Mouse (Mus musculus) splenic B cell, adult 2 months (primary cell): Measurements from ENCODE around the gene Saal1.
A peak's percentile ranks its signal among the peaks of the same experiment; 100 is the strongest.
"Not testable (repeated sequence)": the region's sequence is repeated elsewhere in the genome, so short reads cannot be mapped to it uniquely, and the experiment has no call there.

ENCODE experiments used
- DNase-seq: peaks from one replicate; pipeline ENCODE4 v3.0.0-alpha.2; 2011; ENCODE audit warnings: low read depth, low spot score
- H3K27me3 ChIP-seq: 2 replicates; pipeline ENCODE4 v1.6.1; 2012; ENCODE audit warnings: mild to moderate bottlenecking, low read length, moderate library complexity, mixed read lengths; ENCODE audit not compliant: control insufficient read depth, poor library complexity, insufficient read depth, severe bottlenecking
- H3K36me3 ChIP-seq: 2 replicates; pipeline ENCODE4 v1.6.1; 2012; ENCODE audit warnings: mild to moderate bottlenecking, low read length, moderate library complexity, mixed read lengths; ENCODE audit not compliant: control insufficient read depth, poor library complexity, insufficient read depth, severe bottlenecking

The Saal1 gene

GRCm38 (mm10) chr7:46719526-46719925, 9.0 kb upstream of the Saal1 start:
- Histone ChIP-seq H3K27me3 (no peaks in the 10 kb centered on the region), H3K36me3 (no peaks in the 10 kb centered on the region)
- DNase-seq: no peak

- Histone ChIP-seq H3K36me3 (no peaks in the 10 kb centered on the region), H3K27me3 (no peaks in the 10 kb centered on the region)
- no peak for DNase-seq
Observed at GRCm38 (mm10) chr7:46718591-46719270, 8.3 kb upstream of the Saal1 start.

GRCm38 (mm10) chr7:46716897-46717296, 6.4 kb upstream of the Saal1 start:
- Histone ChIP-seq H3K27me3 (no peaks in the 10 kb centered on the region), H3K36me3 (no peaks in the 10 kb centered on the region)
- DNase-seq: no peak

GRCm38 (mm10) chr7:46715600-46715999, 5.1 kb upstream of the Saal1 start, which contains the start of gene Saa3:
Gene Saa3, minus strand, starts transcription at chr7:46715700.
- no peak for DNase-seq
- Histone ChIP-seq H3K36me3 (no peaks in the 10 kb centered on the region), H3K27me3 (no peaks in the 10 kb centered on the region)

- DNase-seq: peak; percentile 83
- Histone ChIP-seq H3K36me3 (no peaks in the 10 kb centered on the region), H3K27me3 (no peaks in the 10 kb centered on the region)
Observed at GRCm38 (mm10) chr7:46714518-46714917, 4.0 kb upstream of the Saal1 start.

GRCm38 (mm10) chr7:46712250-46712649, 1.8 kb upstream of the Saal1 start:
- Histone ChIP-seq H3K36me3 (no peaks in the 10 kb centered on the region), H3K27me3 (no peaks in the 10 kb centered on the region)
- DNase-seq: peak; percentile 76

- no peak for DNase-seq
- peaks cover 2% of the 10 kb centered on the region for H3K36me3 ChIP-seq
- no peaks in the 10 kb centered on the region for H3K27me3 ChIP-seq
Observed at GRCm38 (mm10) chr7:46700521-46701025, 9.9 kb downstream of the Saal1 start.

- Histone ChIP-seq H3K27me3 (no peaks in the 10 kb centered on the region), H3K36me3 (peaks cover 6% of the 10 kb centered on the region; the same call in 1 of the 2 replicates)
- no peak for DNase-seq
Observed at GRCm38 (mm10) chr7:46696754-46697153, 13.7 kb downstream of the Saal1 start.

- Histone ChIP-seq H3K27me3 (no peaks in the 10 kb centered on the region), H3K36me3 (peaks cover 8% of the 10 kb centered on the region)
- DNase-seq: peak; percentile 54
Observed at GRCm38 (mm10) chr7:46686827-46687226, 23.7 kb downstream of the Saal1 start.

GRCm38 (mm10) chr7:46680732-46681131, 29.7 kb downstream of the Saal1 start:
- Histone ChIP-seq H3K36me3 (no peaks in the 10 kb centered on the region), H3K27me3 (no peaks in the 10 kb centered on the region)
- DNase-seq: no peak

- not testable (repeated sequence) for H3K36me3 ChIP-seq, DNase-seq, H3K27me3 ChIP-seq
Observed at GRCm38 (mm10) chr7:46679044-46679443, 31.4 kb downstream of the Saal1 start.

GRCm38 (mm10) chr7:46678417-46678816, 32.1 kb downstream of the Saal1 start:
- DNase-seq: no peak
- Histone ChIP-seq H3K27me3 (no peaks in the 10 kb centered on the region), H3K36me3 (no peaks in the 10 kb centered on the region)

- no peaks in the 10 kb centered on the region for H3K36me3 ChIP-seq
- no peak for DNase-seq
- H3K27me3 ChIP-seq: no peaks in the 10 kb centered on the region
Observed at GRCm38 (mm10) chr7:46676808-46677360, 33.6 kb downstream of the Saal1 start.

GRCm38 (mm10) chr7:46675886-46676285, 34.6 kb downstream of the Saal1 start:
- DNase-seq: no peak
- H3K36me3 ChIP-seq: no peaks in the 10 kb centered on the region
- no peaks in the 10 kb centered on the region for H3K27me3 ChIP-seq

GRCm38 (mm10) chr7:46675061-46675460, 35.4 kb downstream of the Saal1 start:
- H3K27me3 ChIP-seq: no peaks in the 10 kb centered on the region
- DNase-seq: no peak

More at GRCm38 (mm10) chr7:46675061-46675460, 35.4 kb downstream of the Saal1 start:
- H3K36me3 ChIP-seq: no peaks in the 10 kb centered on the region
